Mouse (Mus musculus) WW6 (cell line): ENCODE measurements around the gene Ush1g.

ENCODE experiments used
- DNase-seq: peaks from one replicate; pipeline ENCODE4 v3.0.0-alpha.2; 2013; ENCODE audit warnings: low read depth, low spot score

Ush1g gene

DNA sequence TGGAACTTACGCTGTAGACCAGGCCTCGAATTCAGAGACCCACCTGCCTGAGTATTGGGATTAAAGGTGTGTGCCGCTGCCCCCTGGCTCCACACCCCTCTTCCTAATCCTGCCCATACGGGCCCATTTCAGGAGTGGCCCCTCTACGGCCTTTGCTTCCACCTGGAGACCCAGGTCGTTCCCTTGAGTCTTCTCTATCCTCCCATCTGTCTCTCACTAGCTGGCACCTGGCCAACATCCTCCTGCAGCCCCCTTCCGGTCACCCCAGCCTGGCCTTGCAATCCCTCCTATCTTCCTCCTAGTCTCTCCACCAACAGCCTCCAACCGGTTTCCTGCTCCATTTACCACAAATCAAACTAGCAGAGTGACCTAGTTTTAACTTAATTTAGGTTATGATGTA, 32.0 kb downstream of the Ush1g start:
- no peak for DNase-seq

DNA sequence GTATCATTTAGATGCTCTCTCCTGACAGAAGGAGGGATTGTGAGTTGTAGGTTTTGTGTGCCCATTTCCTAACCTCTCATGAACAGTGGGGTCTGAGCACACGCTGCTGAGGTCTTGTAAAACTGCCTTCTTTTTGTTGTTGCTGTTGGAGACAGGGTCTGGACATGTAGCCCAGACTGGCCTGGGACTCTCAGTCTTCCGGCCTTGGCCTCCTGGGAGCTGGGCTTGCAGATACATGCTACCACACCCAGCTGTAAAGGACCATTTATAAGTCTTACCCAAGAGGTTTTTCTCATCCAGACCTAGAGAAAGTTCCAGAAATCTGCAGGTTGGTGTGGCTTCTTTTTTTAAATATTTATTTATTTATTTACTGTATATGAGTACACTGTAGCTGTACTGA, 33.5 kb downstream of the Ush1g start:
- DNase-seq: no peak

DNA sequence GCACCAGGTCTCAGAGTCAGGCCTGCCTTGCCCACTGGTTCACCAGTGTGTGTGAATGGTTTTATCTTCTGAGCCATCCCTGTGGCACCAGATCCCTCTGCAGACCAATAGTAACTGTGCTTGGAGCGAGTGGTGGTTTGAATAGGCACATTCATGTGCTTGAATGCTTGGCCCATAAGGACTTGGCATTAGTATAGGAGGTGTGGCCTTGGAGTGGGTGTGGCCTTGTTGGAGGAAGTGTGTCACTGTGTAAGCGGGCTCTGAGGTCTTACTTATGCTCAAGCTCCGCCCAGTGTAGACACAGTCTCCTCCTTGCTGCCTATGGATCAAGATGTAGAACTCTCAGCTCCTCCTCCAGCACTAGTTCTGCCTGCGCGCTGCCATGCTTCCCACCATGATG, 34.5 kb downstream of the Ush1g start:
- DNase-seq: no peak

DNA sequence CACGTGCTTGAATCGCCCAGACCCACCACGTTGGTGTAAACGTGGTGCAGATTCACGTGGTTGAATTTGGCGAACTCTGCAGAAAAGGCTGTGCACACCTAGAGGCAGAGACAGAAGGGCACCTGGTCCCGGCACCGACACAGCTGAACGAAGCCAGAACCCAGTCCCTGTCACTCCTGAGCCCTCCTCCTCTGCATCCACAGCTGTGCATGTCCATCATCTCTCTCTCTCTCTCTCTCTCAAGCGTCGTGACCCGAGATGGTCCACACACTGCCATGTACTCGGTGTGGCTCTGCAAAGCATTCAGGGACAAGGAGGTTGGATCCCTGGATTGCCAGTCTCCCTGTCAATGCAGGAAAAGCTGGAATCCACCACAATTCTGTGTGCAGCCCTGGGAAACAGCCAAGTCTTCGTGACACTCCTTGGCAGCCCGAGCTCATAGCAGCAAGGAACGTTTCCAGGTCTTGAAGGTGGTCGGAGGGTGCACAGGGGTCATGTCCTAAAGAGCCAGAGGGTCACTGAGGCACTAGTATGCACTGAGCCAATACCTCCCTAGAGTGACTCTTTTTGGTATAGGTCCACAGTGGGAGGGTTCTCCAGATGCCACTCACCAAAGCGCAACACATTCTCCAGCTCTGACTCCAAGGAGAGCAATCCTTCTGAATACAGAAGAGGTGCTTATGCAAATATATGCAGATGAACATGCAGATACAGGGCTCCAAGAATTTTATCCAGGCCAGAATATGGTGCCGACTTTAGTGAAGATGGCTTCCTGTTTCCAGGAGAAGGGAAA, 35.4 kb downstream of the Ush1g start:
- no peak for DNase-seq

DNA sequence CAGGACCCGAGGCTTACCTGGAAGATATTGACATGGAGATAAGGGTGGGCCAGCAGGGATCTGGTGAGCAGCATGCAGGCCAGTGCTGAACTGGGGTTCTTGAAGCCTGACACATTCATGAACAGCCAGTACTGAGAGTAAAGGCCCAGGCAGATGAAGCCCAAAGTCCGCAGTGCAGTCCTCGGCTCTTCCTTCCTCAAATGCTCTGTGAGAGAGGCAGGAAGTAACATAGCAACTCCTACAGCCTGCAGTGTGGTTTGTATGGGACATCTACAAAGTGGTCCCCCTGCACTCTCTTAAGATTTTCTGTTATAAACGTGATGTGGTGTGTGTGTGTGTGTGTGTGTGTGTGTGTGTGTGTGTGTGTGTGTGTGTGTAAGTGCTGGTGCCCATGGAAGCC, 36.6 kb downstream of the Ush1g start:
- no peak for DNase-seq

DNA sequence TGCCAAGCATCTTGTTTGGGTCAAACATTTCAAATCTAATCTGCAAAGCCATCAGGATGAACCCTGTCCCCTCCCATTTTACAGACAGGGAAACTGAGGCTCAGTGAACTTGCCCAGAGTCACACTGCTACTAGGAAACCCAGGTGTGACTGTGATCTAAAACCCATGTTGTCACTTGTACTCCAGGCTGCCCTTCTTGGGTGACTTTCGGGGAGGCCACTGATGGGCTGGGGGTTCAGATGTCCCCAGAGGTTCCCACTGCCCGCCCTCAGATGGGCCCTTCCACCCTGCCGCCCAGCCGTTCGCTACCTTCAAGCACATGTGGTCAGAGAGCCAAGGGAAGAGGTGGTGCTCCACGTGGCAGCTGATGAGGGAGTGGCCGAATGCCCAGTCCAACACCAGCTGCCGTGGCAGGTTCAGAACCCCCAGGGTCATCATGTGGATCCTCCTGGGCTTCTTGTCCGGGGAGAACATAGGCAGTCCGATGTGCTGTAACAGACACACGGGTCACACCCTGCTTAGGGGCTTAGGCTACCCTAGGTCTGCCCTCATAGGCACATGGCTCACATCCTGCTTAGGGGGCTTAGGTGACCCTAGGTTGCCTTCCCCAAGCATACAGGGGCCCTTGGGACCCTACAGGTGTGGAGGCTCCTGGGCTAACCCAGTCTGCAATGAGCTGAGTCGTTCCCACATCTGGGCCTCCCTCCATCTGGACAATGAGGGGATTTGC, 37.8 kb downstream of the Ush1g start:
- no peak for DNase-seq

DNA sequence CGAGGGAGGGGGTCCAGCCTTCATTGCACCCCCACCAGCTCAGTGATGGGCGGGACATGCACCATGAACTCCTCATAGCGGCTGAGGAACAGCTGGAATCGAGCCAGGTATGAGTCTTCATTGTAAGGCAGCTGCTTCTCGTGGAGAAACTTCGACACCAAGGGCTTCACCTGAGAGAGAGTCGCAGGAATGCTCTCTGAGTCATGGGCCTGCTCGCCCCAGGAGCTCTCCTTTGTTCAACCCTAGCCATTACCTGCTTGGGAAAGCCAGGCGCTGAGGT, 38.4 kb downstream of the Ush1g start:
- DNase-seq: no peak

DNA sequence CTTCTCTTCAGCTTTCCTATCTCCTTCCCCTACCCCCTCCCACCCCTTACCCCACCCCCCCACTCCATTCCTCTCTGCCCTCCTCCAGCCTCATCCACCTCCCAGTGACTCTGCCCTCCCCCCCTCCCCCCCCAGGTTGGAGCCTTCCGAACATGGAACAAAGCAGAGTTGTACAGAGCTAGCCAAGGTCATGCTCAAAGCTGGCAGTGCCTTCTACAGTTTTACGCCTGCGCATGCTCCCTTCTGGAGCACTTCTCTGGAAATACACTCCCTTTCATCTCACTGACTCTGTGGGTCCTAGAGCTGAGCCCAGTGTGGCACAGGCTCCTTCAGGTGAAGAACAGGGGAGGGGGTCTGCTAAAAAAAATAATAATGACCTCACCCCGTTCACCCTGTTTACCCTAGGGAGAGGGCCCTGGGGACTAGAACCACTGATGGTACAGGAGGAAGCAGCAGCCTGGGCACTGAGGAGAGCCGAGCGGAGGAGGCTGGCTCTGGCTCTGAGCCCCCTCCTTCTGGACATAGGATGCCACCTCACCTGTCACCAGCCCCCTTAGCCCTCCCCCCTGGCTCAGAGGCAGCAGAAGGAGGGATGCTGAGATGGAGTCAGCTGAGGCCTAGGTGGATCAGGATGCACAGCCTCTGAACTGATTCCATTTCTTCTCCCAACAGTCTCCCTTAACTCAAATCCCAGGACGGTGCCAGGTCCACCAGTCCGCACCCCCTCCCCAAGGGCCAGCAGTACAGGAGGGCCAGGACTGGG, 38.9 kb downstream of the Ush1g start:
- no peak for DNase-seq

DNA sequence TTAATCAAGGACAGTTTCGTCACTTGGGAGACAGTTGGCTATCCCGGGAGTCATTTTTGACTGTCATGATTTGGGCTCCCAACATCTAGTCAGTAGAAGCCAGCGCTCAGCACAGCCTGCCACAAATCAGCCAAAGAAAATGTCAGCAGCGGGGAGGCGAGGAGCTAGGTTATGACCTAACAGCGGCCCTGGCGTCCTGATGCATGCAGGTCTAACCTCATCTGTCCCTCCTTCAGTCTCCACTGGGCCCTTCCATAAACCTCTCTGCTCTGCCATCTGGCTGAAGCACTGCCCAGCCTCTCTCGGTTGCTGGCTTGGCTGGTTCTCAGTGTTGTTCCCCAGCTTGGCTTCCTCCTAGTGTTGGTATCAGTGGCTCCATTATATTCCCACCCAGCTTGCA, 39.5 kb downstream of the Ush1g start:
- DNase-seq: no peak

DNA sequence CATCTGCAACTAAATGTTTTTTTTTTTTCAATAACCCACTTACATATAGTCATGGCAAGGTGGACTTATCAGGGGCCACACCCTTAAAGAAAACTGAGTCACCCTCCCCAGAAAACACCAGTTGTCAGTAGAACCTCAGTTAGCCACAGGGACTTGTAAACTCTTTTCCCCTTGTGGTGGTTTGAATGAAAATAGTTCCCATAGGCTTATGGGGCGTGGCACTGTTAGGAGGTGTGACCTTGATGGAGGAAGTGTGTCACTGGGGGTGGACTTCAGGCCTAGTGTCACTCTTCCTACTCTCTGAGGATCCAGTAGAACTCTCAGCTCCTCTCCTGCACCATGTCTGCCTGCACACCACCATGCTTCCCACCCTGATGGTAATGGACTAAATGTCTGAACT, 42.1 kb downstream of the Ush1g start:
- DNase-seq: no peak

DNA sequence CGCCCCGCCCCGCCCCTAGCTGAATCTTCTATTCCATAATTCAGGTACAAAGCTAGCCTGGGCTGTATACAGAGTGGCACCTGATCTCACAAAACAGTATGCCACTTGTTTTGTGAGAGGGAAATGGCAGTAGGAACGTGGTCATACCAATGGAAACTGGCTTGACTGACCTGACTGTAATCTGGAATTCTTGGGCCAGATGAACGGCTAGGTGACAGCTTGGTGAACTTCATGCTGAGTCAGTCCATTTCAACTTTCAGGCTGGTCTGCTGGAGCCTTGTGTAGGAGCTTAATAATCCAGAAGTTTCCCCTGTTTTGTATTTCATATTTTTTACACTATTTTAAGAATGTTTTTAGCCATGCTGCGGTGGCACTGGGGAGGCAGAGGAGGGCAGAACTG, 43.7 kb downstream of the Ush1g start:
- no peak for DNase-seq

DNA sequence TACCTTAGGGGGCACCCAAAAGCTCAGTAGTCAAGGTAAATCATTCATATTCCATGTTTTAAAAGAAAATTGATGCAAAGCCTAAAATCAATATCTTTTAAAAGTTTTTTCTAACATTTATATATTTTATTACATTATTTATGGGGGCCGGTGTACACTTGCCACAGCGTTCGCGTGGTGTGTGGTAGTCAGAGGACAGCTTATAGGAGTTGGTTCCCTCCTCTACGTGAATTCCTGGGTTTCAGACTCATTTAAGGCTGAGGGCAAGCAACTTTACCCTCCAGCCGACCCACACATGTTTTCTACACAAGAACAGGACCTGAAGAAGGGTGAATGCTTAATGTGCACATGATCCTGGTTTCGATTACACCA, 44.3 kb downstream of the Ush1g start:
- DNase-seq: no peak

DNA sequence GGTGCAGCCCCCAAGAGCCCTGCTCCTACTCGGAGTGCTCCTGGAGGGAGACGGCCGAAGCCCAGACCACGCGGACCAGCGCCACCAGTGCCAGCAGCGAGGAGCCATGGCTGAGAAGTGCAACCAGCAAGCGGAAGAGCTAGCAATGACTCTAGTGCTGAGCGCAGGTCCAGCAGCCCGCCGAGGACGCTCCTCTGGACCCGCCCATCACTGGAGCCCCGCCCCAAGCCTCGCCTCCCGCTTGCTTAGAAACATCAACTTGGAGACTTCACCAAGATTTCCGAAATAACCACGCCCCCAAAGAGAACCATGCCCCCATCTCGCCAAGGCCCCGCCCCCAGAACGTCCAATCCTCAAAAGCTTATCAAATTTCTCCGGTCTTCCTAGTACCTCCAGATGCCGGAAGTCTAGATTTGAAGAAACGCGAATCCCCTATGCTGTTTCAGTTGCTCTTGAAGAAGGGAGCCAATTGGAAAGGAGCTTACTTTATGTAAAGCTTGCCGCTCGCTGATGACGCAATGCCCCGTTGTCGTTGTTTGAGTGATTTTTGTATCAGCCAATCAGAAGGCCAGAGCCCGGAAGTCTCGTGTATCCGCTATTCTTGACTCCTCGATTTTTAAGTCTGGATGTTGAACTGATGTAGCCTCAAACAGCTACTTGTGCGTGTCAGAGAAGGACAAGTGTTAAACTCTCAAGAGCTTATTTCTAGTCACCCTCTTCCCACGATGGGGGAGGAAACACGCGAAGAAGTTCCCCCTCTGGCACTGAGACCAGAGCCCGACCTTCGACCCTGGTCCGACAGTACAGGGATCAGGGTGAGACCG, 44.8 kb downstream of the Ush1g start, which contains the start of gene Fdxr:
Fdxr (minus strand) TSS at position 271 of the 824 bp plus-strand sequence.
- DNase-seq: peak; percentile 99

DNA sequence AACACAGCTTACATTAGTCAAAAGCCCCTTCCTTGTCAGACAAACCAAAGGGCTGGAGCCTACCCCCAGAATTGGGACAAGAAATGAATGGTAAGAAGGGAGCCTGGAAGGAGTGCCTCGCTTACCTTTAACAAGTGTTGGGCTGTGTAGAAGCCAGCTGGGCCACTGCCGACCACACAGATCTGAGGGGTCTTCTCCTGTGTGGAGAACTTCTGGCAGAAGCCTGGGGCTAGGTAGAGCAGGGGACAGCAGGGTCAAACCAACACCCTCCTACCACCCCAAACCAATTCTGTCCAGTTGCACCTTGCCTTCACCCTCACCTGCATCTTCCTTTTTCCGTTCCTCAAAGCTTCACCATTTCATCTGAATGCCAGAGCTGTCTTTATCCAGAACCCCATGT, 45.9 kb downstream of the Ush1g start:
- DNase-seq: no peak

DNA sequence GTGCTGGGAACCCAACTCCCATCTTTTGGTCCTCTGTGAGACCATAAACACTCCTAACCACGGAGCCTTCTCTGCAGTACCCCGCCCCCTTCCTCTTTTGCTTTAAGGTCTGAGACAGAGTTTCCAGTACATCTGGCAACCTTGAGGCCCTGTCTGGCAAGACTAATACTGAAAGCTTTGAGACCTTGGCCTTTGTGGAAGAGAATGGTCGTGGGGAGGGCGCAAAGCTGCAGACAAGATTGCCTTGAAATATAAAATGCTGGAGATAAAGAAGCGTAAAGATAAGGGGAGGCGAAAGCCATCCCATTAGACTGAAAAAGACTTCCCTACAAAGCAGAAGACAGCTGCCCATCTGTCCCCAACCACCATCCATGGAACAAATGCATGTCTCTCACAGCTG, 46.3 kb downstream of the Ush1g start:
- DNase-seq: no peak

DNA sequence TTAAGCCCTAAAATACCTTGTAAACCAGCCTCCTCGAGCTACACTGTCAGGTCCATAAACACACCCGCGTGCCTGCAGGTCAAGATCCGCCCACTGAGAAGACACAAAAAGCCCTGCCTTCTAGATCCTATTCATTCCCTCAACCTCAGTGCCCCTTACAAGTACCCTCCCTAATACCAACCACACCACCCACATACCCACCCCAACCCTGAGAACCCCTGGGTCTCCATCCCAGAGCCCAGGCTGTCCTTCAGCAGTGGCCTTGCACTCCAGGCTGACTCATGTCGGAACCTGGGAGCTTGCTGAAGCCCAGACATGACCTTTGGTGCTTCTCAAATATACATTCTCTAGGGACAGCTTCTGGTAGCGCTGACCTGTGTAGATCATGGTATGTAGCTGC, 47.1 kb downstream of the Ush1g start:
- DNase-seq: no peak

DNA sequence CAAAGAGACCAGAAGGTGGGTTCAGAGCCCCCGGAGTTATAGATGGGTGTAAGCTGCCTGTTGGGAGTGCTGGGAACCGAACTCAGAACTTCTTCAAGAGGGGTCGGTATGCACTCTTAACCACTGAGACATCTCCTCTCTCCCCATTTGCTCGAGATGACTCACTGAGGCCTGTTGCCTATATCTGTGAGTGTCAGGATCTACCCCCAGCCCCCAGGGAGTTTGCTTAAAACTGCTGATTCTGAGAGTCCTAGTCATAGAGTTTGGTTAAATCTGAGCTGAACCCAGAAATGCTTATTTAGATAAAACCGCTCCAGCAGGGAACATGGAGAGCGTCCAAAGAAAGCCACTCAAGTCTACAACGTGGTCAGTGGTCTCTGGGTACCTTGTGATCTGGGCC, 47.7 kb downstream of the Ush1g start:
- DNase-seq: no peak

DNA sequence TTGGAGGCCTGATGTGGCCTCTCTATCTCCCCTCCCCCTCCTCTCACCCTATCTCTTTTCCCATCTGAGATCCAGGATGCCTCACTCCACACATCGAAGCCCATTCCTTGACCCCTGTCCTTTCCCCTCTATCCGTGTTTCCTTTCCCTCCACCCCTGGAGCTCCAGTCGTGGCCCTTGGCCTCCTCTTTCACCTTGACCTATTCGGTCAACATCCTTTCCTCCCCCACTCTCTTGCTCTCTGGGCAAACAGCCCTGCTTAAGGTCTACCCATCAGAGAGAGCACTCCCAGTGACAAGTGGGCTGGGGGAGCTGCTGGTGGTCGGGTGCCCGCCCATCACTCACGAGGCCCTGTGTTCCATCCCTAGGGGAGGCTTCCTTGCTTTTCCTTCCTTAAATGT, 48.1 kb downstream of the Ush1g start:
- no peak for DNase-seq

DNA sequence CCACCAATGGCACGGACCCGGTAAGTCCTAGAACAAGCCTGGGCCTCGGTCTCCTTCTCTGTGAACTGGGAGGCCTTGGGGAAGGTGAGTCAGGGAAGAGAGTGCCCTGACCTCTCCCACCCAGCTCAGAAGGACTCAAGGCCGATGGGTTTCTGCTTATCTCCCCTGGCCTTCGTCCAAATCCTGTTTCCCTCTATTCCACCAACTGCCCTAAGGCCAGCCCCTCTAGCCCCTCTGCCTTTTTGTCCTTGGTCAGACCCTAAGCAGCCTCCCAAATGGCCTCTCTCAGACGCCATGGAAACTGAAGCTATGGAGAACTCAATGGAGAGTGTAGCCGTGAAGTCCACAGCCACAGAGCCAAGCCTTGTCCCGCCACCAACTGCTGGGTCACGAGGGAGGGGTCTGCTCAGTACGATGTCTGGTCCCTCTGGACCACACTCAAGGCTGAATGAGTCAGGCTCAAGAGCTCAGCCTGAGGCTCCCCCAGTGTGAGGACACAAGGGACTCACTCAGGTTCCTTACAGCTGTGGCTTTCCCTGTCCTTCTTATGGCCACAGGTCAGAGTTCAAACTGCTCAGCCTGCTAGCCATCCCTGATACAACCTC, 48.8 kb downstream of the Ush1g start:
- DNase-seq: no peak

DNA sequence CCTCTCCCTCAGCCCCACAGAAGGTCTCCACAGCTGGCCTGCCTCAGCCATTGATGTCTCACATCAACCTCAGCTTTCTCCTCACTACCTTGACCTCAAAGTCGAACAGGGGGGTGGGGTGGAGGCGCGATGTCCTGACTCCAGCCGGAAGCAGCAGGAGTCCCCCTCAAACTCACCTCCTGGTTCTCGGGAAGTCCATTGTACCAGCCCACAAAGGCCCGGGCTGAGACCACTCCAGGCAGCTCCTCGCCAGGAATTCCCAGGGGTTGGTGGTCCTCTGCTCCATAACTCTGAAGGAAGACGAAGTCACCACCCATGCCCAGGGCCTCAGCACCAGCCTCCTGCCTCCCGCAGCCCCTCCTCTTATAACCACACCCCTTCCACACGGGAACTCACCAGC, 50.4 kb downstream of the Ush1g start:
- no peak for DNase-seq

DNA sequence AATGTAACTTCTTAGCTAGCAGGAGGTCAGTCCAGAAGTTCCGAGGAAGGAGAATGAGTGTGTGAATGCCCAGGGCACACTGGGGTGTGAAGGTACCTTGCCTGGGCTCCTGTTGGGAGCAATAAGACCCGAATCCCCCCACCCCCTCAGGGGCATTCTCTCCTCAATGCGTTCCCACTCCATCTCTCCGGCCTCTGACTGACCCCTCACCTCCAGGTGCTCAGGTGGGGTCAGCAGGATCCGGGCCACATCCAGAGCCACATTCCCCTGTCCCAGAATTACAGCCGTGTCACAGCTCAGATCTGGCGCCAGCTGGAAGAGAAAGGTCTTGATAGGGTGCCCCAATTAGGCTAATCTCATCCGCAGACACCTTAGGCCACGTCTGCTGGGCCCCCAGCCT, 50.8 kb downstream of the Ush1g start:
- no peak for DNase-seq
